8 mouse cellular contexts compared by ENCODE assay signal in genomic region chr7:19939555-19940235, GRCm38 (mm10). TPM values are rescaled to one million over a fixed set of nuclear protein-coding genes. Genes with fewer than 3 reads are reported as not detected.
A peak's percentile ranks its signal among the peaks of the same experiment; 100 is the strongest.
DNase-seq lines count a peak whose midpoint lies in the region; ATAC-seq and TF ChIP-seq lines count a peak whose summit lies in the region.

No protein-coding gene starts in this region.

- TF ChIP-seq POLR2A in brain, embryonic 14.5 days (IDR thresholded peaks at IDR 0.05; ENCODE audit: borderline replicate concordance, extremely low read depth, insufficient read depth, insufficient read length, poor library complexity, severe bottlenecking): no peak
- TF ChIP-seq POLR2A in thymus, adult 2 months (IDR thresholded peaks at IDR 0.05; ENCODE audit: control insufficient read depth, extremely low read depth, insufficient read depth, low read length, poor library complexity): no peak

- peak; percentile 58 for DNase-seq in brain, embryonic 14.5 days (ENCODE audit: low read depth)
- peak; percentile 90 to 92 for DNase-seq in heart, postnatal 14 days
- peak; percentile 59 to 67 for DNase-seq in layer of hippocampus, postnatal 10 days (ENCODE audit: low spot score in 2 of 2)
- DNase-seq in lung, postnatal 4 days: peak; percentile 91 to 95
- DNase-seq in thymus, adult 2 months: peak; percentile 72
- DNase-seq in yolk sac, embryonic 10.5 days (ENCODE audit: low spot score): no peak

- no peaks in the 10 kb centered on the region for H3K27me3 ChIP-seq in hindbrain, embryonic 15.5 days
- H3K27me3 ChIP-seq in hindbrain, embryonic 13.5 days: no peaks in the 10 kb centered on the region
- H3K27me3 ChIP-seq in thymus, adult 2 months (ENCODE audit: control insufficient read depth, insufficient read depth, low read length): no peaks in the 10 kb centered on the region

- H3K4me2 ChIP-seq in hindbrain, embryonic 15.5 days: no peak overlapping the region
- no peak overlapping the region for H3K4me2 ChIP-seq in hindbrain, embryonic 13.5 days

- intact Hi-C loops in heart, postnatal 14 days (cut with DNase I): no loop called here

- no peak overlapping the region for H3K9ac ChIP-seq in hindbrain, embryonic 15.5 days
- no peak overlapping the region for H3K9ac ChIP-seq in hindbrain, embryonic 13.5 days

- H3K9me3 ChIP-seq in hindbrain, embryonic 15.5 days: no peaks in the 10 kb centered on the region
- no peaks in the 10 kb centered on the region for H3K9me3 ChIP-seq in hindbrain, embryonic 13.5 days

- H3K27ac ChIP-seq in hindbrain, embryonic 15.5 days (replicated peaks): no peak overlapping the region
- no peak overlapping the region for H3K27ac ChIP-seq in hindbrain, embryonic 13.5 days
- H3K27ac ChIP-seq in thymus, adult 2 months (ENCODE audit: control insufficient read depth, insufficient read depth, low read length): peak overlapping the region; percentile 89

- WGBS in hindbrain, embryonic 15.5 days: 72% methylated on average over 10 of the region's 12 CpGs
- WGBS in hindbrain, embryonic 13.5 days: 65% methylated on average over 11 of the region's 12 CpGs
- 38% methylated on average over 12 of the region's 12 CpGs for WGBS in thymus, adult 2 months

- H3K4me3 ChIP-seq in hindbrain, embryonic 15.5 days: no peak overlapping the region
- no peak overlapping the region for H3K4me3 ChIP-seq in hindbrain, embryonic 13.5 days
- H3K4me3 ChIP-seq in thymus, adult 2 months (ENCODE audit: control insufficient read depth, insufficient read depth, low read length): no peak overlapping the region

- no peaks in the 10 kb centered on the region for H3K36me3 ChIP-seq in hindbrain, embryonic 15.5 days
- no peaks in the 10 kb centered on the region for H3K36me3 ChIP-seq in hindbrain, embryonic 13.5 days
- no peaks in the 10 kb centered on the region for H3K36me3 ChIP-seq in thymus, adult 2 months (ENCODE audit: control insufficient read depth, insufficient read depth, low read length)

- 0 out of 2 replicates have a peak, but pooled peaks have one; percentile 31 for ATAC-seq in hindbrain, embryonic 15.5 days (ENCODE audit: low FRiP score, low read depth)
- ATAC-seq in hindbrain, embryonic 13.5 days (ENCODE audit: low FRiP score): no peak

- no peaks in the 10 kb centered on the region for H3K4me1 ChIP-seq in hindbrain, embryonic 15.5 days (replicated peaks)
- no peaks in the 10 kb centered on the region for H3K4me1 ChIP-seq in hindbrain, embryonic 13.5 days (replicated peaks)
- H3K4me1 ChIP-seq in thymus, adult 2 months (replicated peaks; ENCODE audit: control insufficient read depth, insufficient read depth, low read length): peaks cover 70% of the 10 kb centered on the region

- TF ChIP-seq CTCF in brain, embryonic 14.5 days (IDR thresholded peaks at IDR 0.05; ENCODE audit: borderline replicate concordance, extremely low read depth, insufficient read depth, insufficient read length): no peak
- no peak for TF ChIP-seq CTCF in thymus, adult 2 months (IDR thresholded peaks at IDR 0.05; ENCODE audit: borderline replicate concordance, control insufficient read depth, extremely low read depth, insufficient read depth, low read length, poor library complexity)

RNA-seq across cellular contexts. Expression of gene Igsf23, which starts 10.9 kb away (rescaled TPM):
- polyA plus RNA-seq in hindbrain, embryonic 15.5 days (2015; fragmentation: Nextera tagmentation; extraction: Ambion mirVana): not detected in 2 replicates
- 0.13 TPM in 1 of 2 replicates, not detected in the other for polyA plus RNA-seq in hindbrain, embryonic 13.5 days (2015; fragmentation: Nextera tagmentation; extraction: Ambion mirVana)
- not detected in 2 replicates for polyA plus RNA-seq in brain, embryonic 14.5 days (2012; rRNA removed)
- total RNA-seq in heart, postnatal 14 days (2021): 1 to 10 TPM; 1.3 to 1.6 TPM
- total RNA-seq in layer of hippocampus, postnatal 10 days (2021): not detected
- 17.3 and 22.4 TPM in 2 replicates for polyA plus RNA-seq in thymus, adult 2 months (2012; rRNA removed)

RNA-seq across cellular contexts. Expression of gene Pvr, which starts 18.7 kb away (rescaled TPM):
- polyA plus RNA-seq in hindbrain, embryonic 15.5 days (2015; fragmentation: Nextera tagmentation; extraction: Ambion mirVana): 9.6 and 10.0 TPM in 2 replicates
- polyA plus RNA-seq in hindbrain, embryonic 13.5 days (2015; fragmentation: Nextera tagmentation; extraction: Ambion mirVana): 7.8 and 9.4 TPM in 2 replicates
- 8.1 and 11.9 TPM in 2 replicates for polyA plus RNA-seq in brain, embryonic 14.5 days (2012; rRNA removed)
- 10 to 100 TPM; 20.0 to 25.6 TPM for total RNA-seq in heart, postnatal 14 days (2021)
- 10 to 100 TPM; 11.9 TPM for total RNA-seq in layer of hippocampus, postnatal 10 days (2021)
- 74.9 and 82.4 TPM in 2 replicates for polyA plus RNA-seq in thymus, adult 2 months (2012; rRNA removed)

RNA-seq across cellular contexts. Expression of gene Ceacam20, which starts 25.5 kb away (rescaled TPM):
- not detected in 2 replicates for polyA plus RNA-seq in hindbrain, embryonic 15.5 days (2015; fragmentation: Nextera tagmentation; extraction: Ambion mirVana)
- not detected in 2 replicates for polyA plus RNA-seq in hindbrain, embryonic 13.5 days (2015; fragmentation: Nextera tagmentation; extraction: Ambion mirVana)
- polyA plus RNA-seq in brain, embryonic 14.5 days (2012; rRNA removed): not detected in 2 replicates
- total RNA-seq in heart, postnatal 14 days (2021): not detected
- not detected for total RNA-seq in layer of hippocampus, postnatal 10 days (2021)
- 0.49 and 0.57 TPM in 2 replicates for polyA plus RNA-seq in thymus, adult 2 months (2012; rRNA removed)

RNA-seq across cellular contexts. Expression of gene Nlrp9b, which starts 51.6 kb away (rescaled TPM):
- polyA plus RNA-seq in hindbrain, embryonic 15.5 days (2015; fragmentation: Nextera tagmentation; extraction: Ambion mirVana): not detected in 2 replicates
- polyA plus RNA-seq in hindbrain, embryonic 13.5 days (2015; fragmentation: Nextera tagmentation; extraction: Ambion mirVana): not detected in 2 replicates
- not detected in 2 replicates for polyA plus RNA-seq in brain, embryonic 14.5 days (2012; rRNA removed)
- total RNA-seq in heart, postnatal 14 days (2021): not detected
- not detected for total RNA-seq in layer of hippocampus, postnatal 10 days (2021)
- polyA plus RNA-seq in thymus, adult 2 months (2012; rRNA removed): 0.03 TPM in 1 of 2 replicates, not detected in the other

RNA-seq across cellular contexts. Expression of gene Ceacam19, which starts 51.9 kb away (rescaled TPM):
- polyA plus RNA-seq in hindbrain, embryonic 15.5 days (2015; fragmentation: Nextera tagmentation; extraction: Ambion mirVana): not detected in 2 replicates
- polyA plus RNA-seq in hindbrain, embryonic 13.5 days (2015; fragmentation: Nextera tagmentation; extraction: Ambion mirVana): not detected in 2 replicates
- polyA plus RNA-seq in brain, embryonic 14.5 days (2012; rRNA removed): 0.03 and 0.15 TPM in 2 replicates
- total RNA-seq in heart, postnatal 14 days (2021): not detected
- total RNA-seq in layer of hippocampus, postnatal 10 days (2021): not detected
- polyA plus RNA-seq in thymus, adult 2 months (2012; rRNA removed): 0.30 and 0.36 TPM in 2 replicates

Comparison
In these comparisons a context has a peak if more than half of its experiments do, and no peak if none do; other contexts are left out.
1. RNA of gene Igsf23, which starts 10.9 kb away (polyA plus RNA-seq): 17.3 to 22.4 TPM in thymus, adult 2 months; 0.13 TPM in hindbrain, embryonic 13.5 days, not detected in brain, embryonic 14.5 days and not detected in hindbrain, embryonic 15.5 days; every median in the first group is over 10 times any median in the second.